Mouse (Mus musculus) megakaryocyte-erythroid progenitor cell, adult 5-6 weeks (primary cell): ENCODE measurements around the gene Ppm1h. TPM values are rescaled to one million over a fixed set of nuclear protein-coding genes. Genes with fewer than 3 reads are reported as not detected.

Experiments used
- ATAC-seq: replicated peaks from 2 replicates; pipeline ENCODE4 v1.8.0; 2016; ENCODE audit warnings: mild to moderate bottlenecking, inconsistent platforms; ENCODE audit not compliant: severe bottlenecking, poor library complexity, low FRiP score, low TSS enrichment
- total RNA-seq, 2 experiments: library from RNA; stranded (forward) in 1 of 2; stranded (reverse) in 1 of 2; fragments of 200-1000, 215-1000 nt in 1 of 2; fragments of >200 nt in 1 of 2; fragmentation: Nextera tagmentation in 1 of 2; gene quantifications; 2 replicates each; pipeline ENCODE4 v1.2.3; 2014 to 2017

The Ppm1h gene
- total RNA-seq, 2 experiments from 2014 or later: 2.8 to 3.7 TPM

- ATAC-seq: no peak
Observed at GRCm38 (mm10) chr10:122739037-122739436, 60.5 kb downstream of the Ppm1h start.

- ATAC-seq: no peak
Observed at GRCm38 (mm10) chr10:122740117-122740516, 61.6 kb downstream of the Ppm1h start.

- ATAC-seq: no peak
Observed at GRCm38 (mm10) chr10:122741191-122741590, 62.6 kb downstream of the Ppm1h start.

- no peak for ATAC-seq
Observed at GRCm38 (mm10) chr10:122742136-122742535, 63.6 kb downstream of the Ppm1h start.

- no peak for ATAC-seq
Observed at GRCm38 (mm10) chr10:122743361-122743760, 64.8 kb downstream of the Ppm1h start.

- no peak for ATAC-seq
Observed at GRCm38 (mm10) chr10:122744970-122745369, 66.4 kb downstream of the Ppm1h start.

GRCm38 (mm10) chr10:122746211-122746610, 67.6 kb downstream of the Ppm1h start:
- ATAC-seq: no peak

GRCm38 (mm10) chr10:122747151-122747925, 68.8 kb downstream of the Ppm1h start:
- ATAC-seq: no peak

- ATAC-seq: no peak
Observed at GRCm38 (mm10) chr10:122748361-122748951, 69.9 kb downstream of the Ppm1h start.

GRCm38 (mm10) chr10:122749071-122749470, 70.5 kb downstream of the Ppm1h start:
- ATAC-seq: no peak

GRCm38 (mm10) chr10:122749876-122750275, 71.3 kb downstream of the Ppm1h start:
- no peak for ATAC-seq

GRCm38 (mm10) chr10:122752950-122753923, 74.7 kb downstream of the Ppm1h start:
- no peak for ATAC-seq

- ATAC-seq: no peak
Observed at GRCm38 (mm10) chr10:122753924-122754307, 75.4 kb downstream of the Ppm1h start.

- ATAC-seq: no peak
Observed at GRCm38 (mm10) chr10:122754967-122755366, 76.4 kb downstream of the Ppm1h start.

- ATAC-seq: no peak
Observed at GRCm38 (mm10) chr10:122756879-122757530, 78.4 kb downstream of the Ppm1h start.

- ATAC-seq: no peak
Observed at GRCm38 (mm10) chr10:122757727-122758126, 79.2 kb downstream of the Ppm1h start.

- no peak for ATAC-seq
Observed at GRCm38 (mm10) chr10:122758346-122758745, 79.8 kb downstream of the Ppm1h start.

- no peak for ATAC-seq
Observed at GRCm38 (mm10) chr10:122759729-122760128, 81.2 kb downstream of the Ppm1h start.

- no peak for ATAC-seq
Observed at GRCm38 (mm10) chr10:122760469-122761307, 82.1 kb downstream of the Ppm1h start.
